Mouse (Mus musculus) heart, adult 2 months (tissue): Measurements from ENCODE around the gene Rnh1. TPM values are rescaled to one million over a fixed set of nuclear protein-coding genes. Genes with fewer than 3 reads are reported as not detected.

Experiments
- DNase-seq, 2 experiments: peaks; one replicate each; pipeline ENCODE4 v3.0.0; 2021
- H3K27ac ChIP-seq: fragments of 200-600 bp; 2 replicates; pipeline ENCODE4 v1.8.1; 2022
- H3K27me3 ChIP-seq: fragments of 200-500 bp; 2 replicates; pipeline ENCODE4 v1.6.1; 2012; ENCODE audit warnings: mild to moderate bottlenecking, low read length, inconsistent platforms, mixed read lengths; ENCODE audit not compliant: control insufficient read depth, insufficient read depth
- H3K36me3 ChIP-seq: fragments of 200-500 bp; 2 replicates; pipeline ENCODE4 v1.6.1; 2012; ENCODE audit warnings: low read length, inconsistent platforms; ENCODE audit not compliant: control insufficient read depth, insufficient read depth
- H3K4me1 ChIP-seq: fragments of 200-500 bp; 2 replicates; pipeline ENCODE4 v1.6.1; 2011; ENCODE audit warnings: low read length; ENCODE audit not compliant: control insufficient read depth, insufficient read depth
- H3K4me3 ChIP-seq: fragments of 200-600 bp; 2 replicates; pipeline ENCODE4 v1.8.1; 2022
- H3K79me2 ChIP-seq: fragments of 200-500 bp; replicated peaks from 2 replicates; pipeline ENCODE4 v1.6.1; 2012; ENCODE audit warnings: mild to moderate bottlenecking, inconsistent platforms, low read length, moderate library complexity, mixed read lengths; ENCODE audit not compliant: control insufficient read depth, insufficient read depth
- H3K9ac ChIP-seq: fragments of 200-500 bp; 2 replicates; pipeline ENCODE4 v1.6.1; 2012; ENCODE audit warnings: low read depth, mild to moderate bottlenecking, control low read depth, inconsistent platforms, low read length, mixed read lengths
- CTCF ChIP-seq: fragments of 200-600 bp; IDR thresholded peaks from 2 replicates; pipeline ENCODE4 v1.8.1; 2022; ENCODE audit warnings: antibody characterized with exemption, mild to moderate bottlenecking, moderate library complexity
- EP300 ChIP-seq: fragments of 200-500 bp; IDR thresholded peaks from 2 replicates; pipeline ENCODE4 v1.6.1; 2011; ENCODE audit warnings: low read depth, low read length, control low read depth; ENCODE audit not compliant: insufficient read depth
- POLR2A ChIP-seq: fragments of 200-500 bp; IDR thresholded peaks from 2 replicates; pipeline ENCODE4 v1.6.1; 2011; ENCODE audit warnings: mild to moderate bottlenecking, low read depth, low read length, control low read depth; ENCODE audit not compliant: insufficient read depth
- WGBS: fragments of 180-500 bp; shearing (Covaris S2); methylation state at CpG from one replicate; pipeline ENCODE4 v1.1.7; 2018; 5-methylcytosine and 5-hydroxymethylcytosine counted together
- intact Hi-C: fragments of 180-260 bp; cut with DNase I; formaldehyde crosslinking; loops from one replicate; pipeline ENCODE4 v1.15.1; 2025
- polyA plus RNA-seq: library from polyadenylated mRNA; depleted of rRNA; stranded (reverse); fragments of >200 nt; gene quantifications from 2 replicates; pipeline ENCODE4 v1.2.3, GENCODE M21; 2012
- total RNA-seq, 2 experiments: library from RNA; stranded (reverse); gene quantifications; 2 replicates each; pipeline ENCODE4 v1.2.3; 2021

The Rnh1 gene
- total and polyA plus RNA-seq, 3 experiments, result 62.9 to 73.9 (median 73.2) TPM

DNA sequence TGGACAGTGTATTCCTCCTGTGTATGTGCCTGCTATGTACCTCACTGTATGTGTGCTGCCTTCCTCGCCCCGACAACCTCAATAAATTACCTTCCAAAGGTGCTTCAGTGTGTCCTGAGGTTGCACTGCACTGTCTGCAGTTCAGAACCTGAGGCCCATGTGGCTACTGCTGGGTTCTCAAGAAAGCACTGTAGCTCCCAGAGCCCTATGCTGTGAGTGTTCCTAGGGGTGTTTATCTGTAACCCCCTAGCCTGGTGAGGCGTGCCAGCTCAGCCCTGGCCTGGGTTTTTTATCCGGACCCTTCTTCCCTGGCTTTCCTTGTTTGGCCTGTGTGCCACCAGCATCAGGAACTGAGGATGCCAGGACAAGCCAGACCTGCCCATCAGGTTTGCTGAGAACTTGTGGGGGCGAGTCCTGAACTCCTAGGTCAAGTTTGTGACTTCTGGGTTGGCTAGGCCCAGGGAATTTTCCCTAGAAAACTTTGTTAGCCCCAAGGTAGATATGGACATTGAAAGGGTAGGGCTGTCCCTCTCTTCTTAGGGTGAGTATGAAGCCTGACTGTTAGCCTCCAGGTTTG, 46.0 kb upstream of the Rnh1 start:
- TF ChIP-seq EP300, result no peak
- no peak for TF ChIP-seq CTCF
- TF ChIP-seq POLR2A, result no peak
- H3K9ac ChIP-seq, result no peak overlapping the region
- intact Hi-C loops, result no loop called here
- H3K79me2 ChIP-seq, result no peaks in the 10 kb centered on the region
- no peaks in the 10 kb centered on the region for H3K36me3 ChIP-seq
- WGBS, result 89% methylated on average over 5 of the region's 5 CpGs
- H3K27ac ChIP-seq, result no peak overlapping the region
- H3K27me3 ChIP-seq, result no peaks in the 10 kb centered on the region
- peaks cover 9% of the 10 kb centered on the region for H3K4me1 ChIP-seq
- no peak for DNase-seq
- H3K4me3 ChIP-seq, result no peak overlapping the region

DNA sequence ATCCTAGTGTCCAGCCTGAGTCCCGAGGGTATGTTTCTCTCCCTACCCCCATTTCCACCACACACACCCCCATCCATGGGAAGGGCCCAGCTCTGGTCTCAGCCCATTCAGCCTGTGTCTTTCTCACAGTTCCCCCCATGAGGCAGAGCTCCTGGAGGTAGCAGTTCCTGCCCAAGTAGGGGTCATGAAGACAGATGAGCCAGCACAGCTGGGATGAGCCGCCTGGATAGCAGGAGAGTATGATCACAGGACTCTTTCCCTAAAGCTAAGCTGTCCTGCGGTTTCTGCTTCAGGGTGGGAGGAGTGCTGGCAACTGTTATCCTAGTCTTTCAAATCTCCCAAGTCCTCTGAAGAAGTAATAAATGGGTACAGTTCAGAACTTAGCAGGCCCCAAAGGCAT, 45.5 kb upstream of the Rnh1 start:
- WGBS, result 76% methylated on average over 3 of the region's 3 CpGs
- Histone ChIP-seq H3K27ac (no peak overlapping the region), H3K27me3 (no peaks in the 10 kb centered on the region), H3K79me2 (no peaks in the 10 kb centered on the region), H3K4me1 (peaks cover 9% of the 10 kb centered on the region), H3K9ac (no peak overlapping the region), H3K36me3 (no peaks in the 10 kb centered on the region), H3K4me3 (no peak overlapping the region)
- no peak for DNase-seq
- intact Hi-C loops, result no loop called here
- no peak for TF ChIP-seq EP300
- TF ChIP-seq POLR2A, result no peak
- no peak for TF ChIP-seq CTCF

DNA sequence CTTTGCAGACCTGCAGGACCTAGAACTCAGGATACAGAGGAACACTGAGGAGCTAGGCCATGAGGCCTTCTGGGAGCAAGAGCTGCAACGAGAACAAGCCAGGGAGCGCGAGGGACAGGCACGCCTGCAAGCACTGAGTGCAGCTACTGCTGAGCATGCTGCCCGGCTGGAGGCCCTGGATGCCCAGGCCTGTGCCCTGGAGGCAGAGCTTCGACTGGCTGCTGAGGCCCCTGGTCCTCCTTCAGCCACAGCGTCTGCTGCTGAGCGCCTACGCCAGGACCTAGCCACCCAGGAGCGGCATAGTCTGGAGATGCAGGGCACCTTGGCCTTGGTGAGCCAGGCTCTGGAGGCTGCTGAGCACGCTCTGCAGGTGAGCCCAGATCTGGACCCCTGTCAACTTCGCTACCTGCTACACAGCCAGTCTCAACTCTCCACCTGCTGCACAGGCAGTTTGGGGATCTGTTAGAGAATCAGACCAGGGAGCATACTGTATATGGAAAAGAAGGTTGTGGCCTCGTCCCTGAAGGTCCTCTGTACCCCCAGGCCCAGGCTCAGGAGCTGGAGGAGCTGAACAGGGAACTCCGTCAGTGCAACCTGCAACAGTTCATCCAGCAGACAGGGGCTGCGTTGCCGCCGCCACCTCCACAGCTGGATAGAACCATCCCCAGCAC, 44.8 kb upstream of the Rnh1 start:
- no peak overlapping the region for H3K4me3 ChIP-seq
- WGBS, result 95% methylated on average over 17 of the region's 17 CpGs
- TF ChIP-seq EP300, result no peak
- TF ChIP-seq POLR2A, result no peak
- no peak for TF ChIP-seq CTCF
- no peak overlapping the region for H3K9ac ChIP-seq
- no peaks in the 10 kb centered on the region for H3K36me3 ChIP-seq
- no peak overlapping the region for H3K27ac ChIP-seq
- DNase-seq, result no peak
- intact Hi-C loops, result no loop called here
- no peaks in the 10 kb centered on the region for H3K79me2 ChIP-seq
- H3K4me1 ChIP-seq, result peaks cover 8% of the 10 kb centered on the region
- H3K27me3 ChIP-seq, result no peaks in the 10 kb centered on the region

DNA sequence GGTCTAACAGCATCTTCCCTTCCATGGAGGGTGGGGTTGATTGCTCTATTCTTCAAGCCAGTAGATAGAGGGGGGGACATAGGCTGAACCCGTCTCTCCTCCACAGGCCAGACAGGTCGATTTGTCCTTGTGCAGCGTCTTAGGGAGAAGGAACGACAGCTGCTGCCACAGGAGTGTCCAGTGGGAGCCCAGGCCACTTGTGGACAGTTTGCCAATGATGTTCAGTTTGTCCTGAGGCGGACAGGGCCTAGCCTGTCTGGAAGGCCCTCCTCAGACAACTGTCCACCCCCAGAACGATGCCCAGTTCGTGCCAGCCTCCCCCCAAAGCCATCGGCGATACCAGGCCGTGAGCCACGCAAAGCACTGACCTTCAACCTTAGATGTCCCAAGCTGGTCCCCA, 44.2 kb upstream of the Rnh1 start:
- 87% methylated on average over 11 of the region's 11 CpGs for WGBS
- DNase-seq, result no peak
- intact Hi-C loops, result no loop called here
- Histone ChIP-seq H3K36me3 (no peaks in the 10 kb centered on the region), H3K79me2 (no peaks in the 10 kb centered on the region), H3K9ac (no peak overlapping the region), H3K27ac (no peak overlapping the region), H3K27me3 (no peaks in the 10 kb centered on the region), H3K4me1 (peaks cover 3% of the 10 kb centered on the region), H3K4me3 (no peak overlapping the region)
- TF ChIP-seq POLR2A (no peak), EP300 (no peak), CTCF (no peak)

DNA sequence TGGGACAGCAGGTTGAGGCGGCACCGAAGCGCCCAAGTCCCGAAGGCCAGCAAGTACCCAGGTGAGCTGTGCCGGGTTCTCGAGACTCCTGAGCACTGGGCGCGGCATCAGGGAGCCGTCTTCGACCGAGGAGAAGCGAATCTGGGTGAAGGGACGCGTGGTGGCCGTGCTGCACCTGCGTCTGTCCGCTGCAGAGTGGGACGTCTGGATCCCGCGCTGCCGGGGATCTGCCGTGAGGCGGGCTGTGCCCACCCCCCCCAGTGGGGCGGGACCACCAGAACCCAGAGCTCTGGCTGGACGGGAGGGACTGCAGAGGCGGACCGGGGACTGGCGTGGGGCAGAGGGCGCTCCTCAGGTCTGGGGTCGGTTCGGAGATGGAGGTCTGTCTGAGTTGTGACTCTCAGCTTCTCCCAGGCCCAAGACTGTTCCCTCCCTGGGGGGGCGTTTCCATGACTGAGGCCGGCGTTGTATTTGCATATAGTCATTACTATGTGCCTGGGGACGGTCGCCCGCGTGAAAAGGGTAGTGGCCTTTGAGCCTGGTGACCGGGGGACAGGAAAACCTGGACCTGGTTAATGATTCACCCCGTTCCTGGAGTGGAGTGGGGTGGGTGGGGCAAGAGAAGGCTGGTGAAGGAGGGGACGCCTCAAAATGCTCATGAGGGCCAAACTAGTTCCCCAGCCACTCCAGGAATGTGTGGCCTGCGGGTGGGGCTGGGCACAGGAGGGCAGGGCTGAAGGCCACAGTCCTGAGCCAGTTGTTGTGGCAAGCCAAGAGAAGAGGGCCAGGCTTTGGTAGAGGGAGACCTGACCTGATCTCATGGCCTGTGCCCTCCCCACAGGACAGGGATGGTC, 43.5 kb upstream of the Rnh1 start:
- intact Hi-C loops, result no loop called here
- H3K9ac ChIP-seq, result peak overlapping the region; percentile 31
- H3K4me3 ChIP-seq, result peak overlapping the region; percentile 54
- H3K27ac ChIP-seq, result no peak overlapping the region
- no peaks in the 10 kb centered on the region for H3K36me3 ChIP-seq
- WGBS, result 2% methylated on average over 42 of the region's 42 CpGs
- H3K27me3 ChIP-seq, result no peaks in the 10 kb centered on the region
- H3K79me2 ChIP-seq, result no peaks in the 10 kb centered on the region
- peaks cover 2% of the 10 kb centered on the region; the same call in 1 of the 2 replicates for H3K4me1 ChIP-seq
- DNase-seq, result peak in 1 of 2 experiments; percentile 29
- TF ChIP-seq POLR2A, result no peak
